Mouse (Mus musculus) liver, adult 2 months (tissue): ENCODE data around the gene Chpf. TPM values are rescaled to one million over a fixed set of nuclear protein-coding genes. Genes with fewer than 3 reads are reported as not detected.

ENCODE experiments used
- DNase-seq: peaks from one replicate; pipeline ENCODE4 v3.0.0-alpha.2; 2011; ENCODE audit warnings: low read depth, low spot score; ENCODE audit errors: extremely low read depth
- H3K27ac ChIP-seq: fragments of 200-500 bp; replicated peaks from 2 replicates; pipeline ENCODE4 v1.5.1; 2012; ENCODE audit warnings: low read depth, mild to moderate bottlenecking, control low read depth, inconsistent platforms, low read length; ENCODE audit not compliant: insufficient read depth
- H3K27me3 ChIP-seq: fragments of 200-500 bp; 2 replicates; pipeline ENCODE4 v1.6.1; 2012; ENCODE audit warnings: mild to moderate bottlenecking, moderate library complexity, low read length, inconsistent platforms; ENCODE audit not compliant: control insufficient read depth, insufficient read depth
- H3K36me3 ChIP-seq: fragments of 200-500 bp; 2 replicates; pipeline ENCODE4 v1.6.1; 2012; ENCODE audit warnings: low read length, inconsistent platforms; ENCODE audit not compliant: control insufficient read depth, insufficient read depth
- H3K4me1 ChIP-seq: fragments of 200-500 bp; 2 replicates; pipeline ENCODE4 v1.6.1; 2011; ENCODE audit warnings: low read length; ENCODE audit not compliant: control insufficient read depth, insufficient read depth
- H3K4me3 ChIP-seq: fragments of 200-500 bp; 2 replicates; pipeline ENCODE4 v1.5.1; 2011; ENCODE audit warnings: low read depth, mild to moderate bottlenecking, control low read depth, low read length, moderate library complexity; ENCODE audit not compliant: insufficient read depth
- H3K79me2 ChIP-seq: fragments of 200-500 bp; 2 replicates; pipeline ENCODE4 v1.6.1; 2012; ENCODE audit warnings: inconsistent platforms, mild to moderate bottlenecking, low read length, moderate library complexity; ENCODE audit not compliant: control insufficient read depth, insufficient read depth
- H3K9ac ChIP-seq: fragments of 200-500 bp; 2 replicates; pipeline ENCODE4 v1.6.1; 2012; ENCODE audit warnings: low read depth, mild to moderate bottlenecking, control low read depth, inconsistent platforms, low read length
- CTCF ChIP-seq: fragments of 200-500 bp; IDR thresholded peaks from 2 replicates; pipeline ENCODE4 v1.5.1; 2011; ENCODE audit warnings: low read depth, low read length, control low read depth
- POLR2A ChIP-seq: fragments of 200-500 bp; IDR thresholded peaks from 2 replicates; pipeline ENCODE4 v1.6.1; 2011; ENCODE audit warnings: low read length, control low read depth; ENCODE audit not compliant: insufficient read depth; ENCODE audit errors: extremely low read depth
- WGBS: fragments of 180-500 bp; shearing (Covaris S2); methylation state at CpG from one replicate; pipeline ENCODE4 v1.1.7; 2018; 5-methylcytosine and 5-hydroxymethylcytosine counted together
- polyA plus RNA-seq: library from polyadenylated mRNA; depleted of rRNA; stranded (reverse); fragments of >200 nt; gene quantifications from 2 replicates; pipeline ENCODE4 v1.2.3, GENCODE M21; 2012
- total RNA-seq: library from RNA; depleted of rRNA; stranded (reverse); fragments of >200 nt; gene quantifications from 2 replicates; pipeline ENCODE4 v1.2.3, GENCODE M21; 2014

Chpf gene
- total and polyA plus RNA-seq, 2 experiments = 1.4 to 3.4 TPM

GRCm38 (mm10) chr1:75447265-75448051 is 31.6 kb downstream of the Chpf start:
- peaks cover 3% of the 10 kb centered on the region; the same call in 1 of the 2 replicates for H3K4me1 ChIP-seq

GRCm38 (mm10) chr1:75446656-75447055 is 32.5 kb downstream of the Chpf start:
- peaks cover 3% of the 10 kb centered on the region; the same call in 1 of the 2 replicates for H3K4me1 ChIP-seq
- no peaks in the 10 kb centered on the region for H3K79me2 ChIP-seq
- no peak for TF ChIP-seq CTCF
- no peak for TF ChIP-seq POLR2A
- no peak for DNase-seq
- no peak overlapping the region for H3K27ac ChIP-seq
- no peaks in the 10 kb centered on the region for H3K36me3 ChIP-seq
- H3K4me3 ChIP-seq = no peak overlapping the region
- peaks cover 17% of the 10 kb centered on the region for H3K27me3 ChIP-seq
- no peak overlapping the region for H3K9ac ChIP-seq
- 5% methylated on average over 20 of the region's 20 CpGs for WGBS

More at GRCm38 (mm10) chr1:75447265-75448051, 31.6 kb downstream of the Chpf start:
- Histone ChIP-seq H3K27me3 (peaks cover 17% of the 10 kb centered on the region), H3K27ac (no peak overlapping the region), H3K36me3 (no peaks in the 10 kb centered on the region), H3K9ac (0 out of 2 replicates have a peak overlapping the region, but pooled peaks have one; percentile 15), H3K4me3 (peak overlapping the region; percentile 11; the same call in 1 of the 2 replicates), H3K79me2 (no peaks in the 10 kb centered on the region)
- WGBS = 7% methylated on average over 10 of the region's 10 CpGs
- TF ChIP-seq CTCF (no peak), POLR2A (no peak)
- peak; percentile 17 for DNase-seq

- H3K4me3 ChIP-seq = no peak overlapping the region
- peaks cover 15% of the 10 kb centered on the region for H3K27me3 ChIP-seq
- no peak for TF ChIP-seq POLR2A
- TF ChIP-seq CTCF = peak; percentile 97
- DNase-seq = peak; percentile 16
- no peaks in the 10 kb centered on the region for H3K79me2 ChIP-seq
- no peaks in the 10 kb centered on the region for H3K36me3 ChIP-seq
- WGBS = 4% methylated on average over 22 of the region's 22 CpGs
- H3K27ac ChIP-seq = no peak overlapping the region
- peaks cover 3% of the 10 kb centered on the region; the same call in 1 of the 2 replicates for H3K4me1 ChIP-seq
- no peak overlapping the region for H3K9ac ChIP-seq
Measured at GRCm38 (mm10) chr1:75445751-75446611, 33.1 kb downstream of the Chpf start.

- H3K27me3 ChIP-seq = peaks cover 12% of the 10 kb centered on the region
- TF ChIP-seq POLR2A = no peak
- no peak for TF ChIP-seq CTCF
- no peaks in the 10 kb centered on the region for H3K79me2 ChIP-seq
- no peak overlapping the region for H3K27ac ChIP-seq
- H3K4me3 ChIP-seq = no peak overlapping the region
- H3K4me1 ChIP-seq = peaks cover 3% of the 10 kb centered on the region; the same call in 1 of the 2 replicates
- H3K36me3 ChIP-seq = no peaks in the 10 kb centered on the region; the same call in 1 of the 2 replicates
- WGBS = 22% methylated on average over 9 of the region's 9 CpGs
- H3K9ac ChIP-seq = no peak overlapping the region
- no peak for DNase-seq
Measured at GRCm38 (mm10) chr1:75445141-75445701, 33.9 kb downstream of the Chpf start.

- TF ChIP-seq POLR2A (no peak), CTCF (no peak)
- Histone ChIP-seq H3K27me3 (peaks cover 12% of the 10 kb centered on the region), H3K4me3 (no peak overlapping the region), H3K27ac (no peak overlapping the region), H3K9ac (no peak overlapping the region), H3K36me3 (no peaks in the 10 kb centered on the region; the same call in 1 of the 2 replicates), H3K4me1 (peaks cover 3% of the 10 kb centered on the region; the same call in 1 of the 2 replicates), H3K79me2 (no peaks in the 10 kb centered on the region)
- whole genome bisulfite sequencing = 70% methylated on average over 3 of the region's 3 CpGs
- DNase-seq = no peak
Measured at GRCm38 (mm10) chr1:75444208-75444607, 34.9 kb downstream of the Chpf start.
